Mouse (Mus musculus) small intestine, adult 2 months (tissue): Measurements from ENCODE around the gene Nckap5l.

Experiments
- CTCF ChIP-seq: fragments of 200-500 bp; IDR thresholded peaks from 2 replicates; pipeline ENCODE4 v1.5.1; 2012; ENCODE audit warnings: low read depth, mild to moderate bottlenecking, control low read depth, inconsistent platforms, low read length, moderate library complexity, mixed read lengths; ENCODE audit not compliant: insufficient replicate concordance, insufficient read length; ENCODE audit errors: extremely low read depth
- POLR2A ChIP-seq: fragments of 200-500 bp; IDR thresholded peaks from 2 replicates; pipeline ENCODE4 v1.6.1; 2012; ENCODE audit warnings: low read depth, mild to moderate bottlenecking, control low read depth, inconsistent platforms, low read length, moderate library complexity

GRCm38 (mm10) chr15:99415793-99416192, 41.8 kb downstream of the Nckap5l start:
- TF ChIP-seq CTCF (no peak), POLR2A (no peak)
